Mouse (Mus musculus) forebrain, embryonic 13.5 days (tissue): Measurements from ENCODE around the gene Gon4l. TPM values are rescaled to one million over a fixed set of nuclear protein-coding genes. Genes with fewer than 3 reads are reported as not detected.
"Not testable (repeated sequence)": the region's sequence is repeated elsewhere in the genome, so short reads cannot be mapped to it uniquely, and the experiment has no call there.

ENCODE experiments used
- ATAC-seq: fragments of 200-750 bp; cut with Nextera tagmentation; 2 replicates; pipeline ENCODE4 v1.8.0; 2017
- H3K27ac ChIP-seq: fragments of 300-500 bp; sonication (generic); 2 replicates; pipeline ENCODE4 v1.5.1; 2015; ENCODE audit warnings: inconsistent platforms, mild to moderate bottlenecking, moderate library complexity
- H3K27me3 ChIP-seq: fragments of 300-500 bp; sonication (generic); 2 replicates; pipeline ENCODE4 v1.6.1; 2015; ENCODE audit warnings: mild to moderate bottlenecking, inconsistent platforms
- H3K36me3 ChIP-seq: fragments of 300-500 bp; sonication (generic); 2 replicates; pipeline ENCODE4 v1.6.1; 2015; ENCODE audit warnings: mild to moderate bottlenecking, inconsistent platforms; ENCODE audit not compliant: poor library complexity, severe bottlenecking
- H3K4me1 ChIP-seq: fragments of 300-500 bp; sonication (generic); 2 replicates; pipeline ENCODE4 v1.6.1; 2015; ENCODE audit warnings: inconsistent platforms
- H3K4me2 ChIP-seq: fragments of 300-500 bp; sonication (generic); 2 replicates; pipeline ENCODE4 v1.6.1; 2015; ENCODE audit warnings: inconsistent platforms, mild to moderate bottlenecking, moderate library complexity
- H3K4me3 ChIP-seq: fragments of 300-500 bp; sonication (generic); 2 replicates; pipeline ENCODE4 v1.5.1; 2015; ENCODE audit warnings: mild to moderate bottlenecking, inconsistent platforms
- H3K9ac ChIP-seq: fragments of 300-500 bp; sonication (generic); 2 replicates; pipeline ENCODE4 v1.6.1; 2015; ENCODE audit warnings: mild to moderate bottlenecking, inconsistent platforms
- H3K9me3 ChIP-seq: fragments of 300-500 bp; sonication (generic); replicated peaks from 2 replicates; pipeline ENCODE4 v1.6.1; 2016; ENCODE audit warnings: inconsistent platforms
- WGBS: fragments of 180-500 bp; shearing (Covaris S2); methylation state at CpG from one replicate; pipeline ENCODE4 v1.1.7; 2015; 5-methylcytosine and 5-hydroxymethylcytosine counted together
- polyA plus RNA-seq: library from polyadenylated mRNA; unstranded; fragments of >200 nt; fragmentation: Nextera tagmentation; extraction: Ambion mirVana; gene quantifications from 2 replicates; pipeline ENCODE4 v1.2.1, GENCODE M21; 2015

The Gon4l gene
- polyA plus RNA-seq, 1 experiment from 2014 or later, result 12.7 TPM

- Histone ChIP-seq H3K27me3 (no peaks in the 10 kb centered on the region), H3K9me3 (no peaks in the 10 kb centered on the region), H3K36me3 (peaks cover 91% of the 10 kb centered on the region), H3K4me2 (no peak overlapping the region), H3K4me1 (no peaks in the 10 kb centered on the region), H3K4me3 (no peak overlapping the region), H3K27ac (no peak overlapping the region), H3K9ac (no peak overlapping the region)
- ATAC-seq, result no peak
- WGBS, result 95% methylated on average over 3 of the region's 3 CpGs
Observed at GRCm38 (mm10) chr3:88862129-88862528, 27.1 kb downstream of the Gon4l start.

GRCm38 (mm10) chr3:88866735-88867134, 31.7 kb downstream of the Gon4l start:
- H3K27me3 ChIP-seq, H3K27ac ChIP-seq, H3K4me2 ChIP-seq, H3K9me3 ChIP-seq, ATAC-seq, H3K9ac ChIP-seq, H3K4me1 ChIP-seq, H3K4me3 ChIP-seq: not testable (repeated sequence)
- no CpG with 5 or more reads among the region's 3 CpGs for WGBS
- H3K36me3 ChIP-seq, result peaks cover 47% of the 10 kb centered on the region

GRCm38 (mm10) chr3:88867177-88867576, 32.1 kb downstream of the Gon4l start:
- no CpG with 5 or more reads among the region's 8 CpGs for WGBS

GRCm38 (mm10) chr3:88868449-88868848, 33.4 kb downstream of the Gon4l start:
- H3K36me3 ChIP-seq, result peaks cover 30% of the 10 kb centered on the region
- WGBS, result 100% methylated on average over 1 of the region's 4 CpGs
- H3K9ac ChIP-seq, H3K9me3 ChIP-seq, H3K4me1 ChIP-seq, H3K27me3 ChIP-seq, ATAC-seq, H3K27ac ChIP-seq, H3K4me2 ChIP-seq, H3K4me3 ChIP-seq: not testable (repeated sequence)

More at GRCm38 (mm10) chr3:88867177-88867576, 32.1 kb downstream of the Gon4l start:
- H3K9ac ChIP-seq, H3K4me2 ChIP-seq, H3K9me3 ChIP-seq, H3K27me3 ChIP-seq, ATAC-seq, H3K4me1 ChIP-seq, H3K4me3 ChIP-seq, H3K27ac ChIP-seq: not testable (repeated sequence)
- peaks cover 43% of the 10 kb centered on the region for H3K36me3 ChIP-seq

- H3K27ac ChIP-seq, H3K4me1 ChIP-seq, ATAC-seq, H3K9ac ChIP-seq, H3K4me2 ChIP-seq, H3K4me3 ChIP-seq, H3K9me3 ChIP-seq, H3K36me3 ChIP-seq, H3K27me3 ChIP-seq: not testable (repeated sequence)
- 96% methylated on average over 4 of the region's 4 CpGs for WGBS
Observed at GRCm38 (mm10) chr3:88882536-88882935, 47.5 kb downstream of the Gon4l start.

GRCm38 (mm10) chr3:88893011-88893410, 58.0 kb downstream of the Gon4l start:
- not testable (repeated sequence) for H3K9me3 ChIP-seq, H3K9ac ChIP-seq, H3K27ac ChIP-seq, H3K27me3 ChIP-seq, H3K4me3 ChIP-seq, H3K4me2 ChIP-seq, ATAC-seq, H3K4me1 ChIP-seq
- 95% methylated on average over 7 of the region's 7 CpGs for WGBS
- peaks cover 28% of the 10 kb centered on the region for H3K36me3 ChIP-seq

GRCm38 (mm10) chr3:88904803-88905202, 69.8 kb downstream of the Gon4l start:
- ATAC-seq, result no peak
- 88% methylated on average over 3 of the region's 3 CpGs for WGBS
- H3K9ac ChIP-seq, result no peak overlapping the region

GRCm38 (mm10) chr3:88905209-88905608, 70.2 kb downstream of the Gon4l start:
- Histone ChIP-seq H3K27ac (no peak overlapping the region), H3K4me2 (no peak overlapping the region), H3K9ac (no peak overlapping the region), H3K36me3 (peaks cover 95% of the 10 kb centered on the region), H3K4me3 (no peak overlapping the region), H3K27me3 (no peaks in the 10 kb centered on the region), H3K9me3 (no peaks in the 10 kb centered on the region), H3K4me1 (no peaks in the 10 kb centered on the region)
- 86% methylated on average over 6 of the region's 6 CpGs for WGBS
- ATAC-seq, result no peak

More at GRCm38 (mm10) chr3:88904803-88905202, 69.8 kb downstream of the Gon4l start:
- H3K27me3 ChIP-seq, result no peaks in the 10 kb centered on the region
- H3K27ac ChIP-seq, result no peak overlapping the region
- no peaks in the 10 kb centered on the region for H3K4me1 ChIP-seq
- H3K4me3 ChIP-seq, result no peak overlapping the region
- peaks cover 91% of the 10 kb centered on the region for H3K36me3 ChIP-seq
- H3K4me2 ChIP-seq, result no peak overlapping the region
- H3K9me3 ChIP-seq, result no peaks in the 10 kb centered on the region

- no peak overlapping the region for H3K27ac ChIP-seq
- H3K4me2 ChIP-seq, result no peak overlapping the region
- H3K4me1 ChIP-seq, result no peaks in the 10 kb centered on the region
- H3K27me3 ChIP-seq, result no peaks in the 10 kb centered on the region
- no peaks in the 10 kb centered on the region for H3K9me3 ChIP-seq
- no peak overlapping the region for H3K9ac ChIP-seq
- 87% methylated on average over 2 of the region's 2 CpGs for WGBS
- ATAC-seq, result no peak
- H3K4me3 ChIP-seq, result no peak overlapping the region
- peaks cover 98% of the 10 kb centered on the region for H3K36me3 ChIP-seq
Observed at GRCm38 (mm10) chr3:88905741-88906140, 70.7 kb downstream of the Gon4l start.

- Histone ChIP-seq H3K4me1 (no peaks in the 10 kb centered on the region), H3K4me3 (no peak overlapping the region), H3K36me3 (peaks cover 100% of the 10 kb centered on the region), H3K9ac (no peak overlapping the region), H3K9me3 (no peaks in the 10 kb centered on the region), H3K4me2 (no peak overlapping the region), H3K27me3 (no peaks in the 10 kb centered on the region), H3K27ac (no peak overlapping the region)
- ATAC-seq, result no peak
- WGBS, result 89% methylated on average over 6 of the region's 6 CpGs
Observed at GRCm38 (mm10) chr3:88906393-88907159, 71.5 kb downstream of the Gon4l start.

GRCm38 (mm10) chr3:88912585-88912984, 77.6 kb downstream of the Gon4l start:
- Histone ChIP-seq H3K27ac (no peak overlapping the region), H3K9me3 (no peaks in the 10 kb centered on the region), H3K9ac (no peak overlapping the region; the same call in 1 of the 2 replicates), H3K27me3 (no peaks in the 10 kb centered on the region), H3K36me3 (peaks cover 51% of the 10 kb centered on the region), H3K4me3 (peak overlapping the region; percentile 74), H3K4me1 (peaks cover 16% of the 10 kb centered on the region), H3K4me2 (peak overlapping the region; percentile 82)
- ATAC-seq, result no peak
- 92% methylated on average over 7 of the region's 7 CpGs for WGBS

GRCm38 (mm10) chr3:88913511-88914383, 78.7 kb downstream of the Gon4l start, which contains the start of gene Msto1:
Msto1 (minus strand) TSS chr3:88913999.
- H3K9ac ChIP-seq, result peak within 1 kb of the TSS; percentile 80
- peak; percentile 98 for ATAC-seq
- WGBS, result under 1% methylated on average over 62 of the region's 62 CpGs
- peak within 1 kb of the TSS; percentile 74 for H3K4me3 ChIP-seq
- peaks cover 39% of the 10 kb centered on the region for H3K36me3 ChIP-seq
- H3K27ac ChIP-seq, result peak within 1 kb of the TSS; percentile 82
- no peaks in the 10 kb centered on the region for H3K27me3 ChIP-seq
- H3K4me2 ChIP-seq, result peak within 1 kb of the TSS; percentile 82
- H3K9me3 ChIP-seq, result no peaks in the 10 kb centered on the region
- peaks cover 16% of the 10 kb centered on the region for H3K4me1 ChIP-seq
